Mouse (Mus musculus) myocyte (in vitro differentiated cells): ENCODE data around the gene Mylk2. TPM values are rescaled to one million over a fixed set of nuclear protein-coding genes. Genes with fewer than 3 reads are reported as not detected.

Source experiments
- H3K27me3 ChIP-seq: one replicate; pipeline ENCODE4 v1.6.1; 2011; ENCODE audit not compliant: control insufficient read depth, insufficient read depth, insufficient read length
- H3K36me3 ChIP-seq: one replicate; pipeline ENCODE4 v1.6.1; 2011; ENCODE audit not compliant: control insufficient read depth, insufficient read depth
- H3K4me2 ChIP-seq: one replicate; pipeline ENCODE4 v1.6.1; 2011; ENCODE audit warnings: low read depth, control low read depth
- H3K4me3 ChIP-seq: one replicate; pipeline ENCODE4 v1.5.1; 2011; ENCODE audit warnings: mild to moderate bottlenecking, control low read depth, moderate library complexity
- H3K79me2 ChIP-seq: one replicate; pipeline ENCODE4 v1.6.1; 2011; ENCODE audit not compliant: control insufficient read depth, insufficient read depth
- H3ac ChIP-seq: one replicate; pipeline ENCODE4 v1.6.1; 2011; ENCODE audit not compliant: control insufficient read depth, insufficient read length
- CEBPB ChIP-seq: IDR thresholded peaks from 2 replicates; pipeline ENCODE4 v1.6.1; 2011; ENCODE audit warnings: mild to moderate bottlenecking, moderate library complexity; ENCODE audit not compliant: poor library complexity, insufficient read depth, severe bottlenecking
- E2F4 ChIP-seq: IDR thresholded peaks from one replicate; pipeline ENCODE4 v1.6.1; 2011; ENCODE audit warnings: mild to moderate bottlenecking, control low read depth, moderate library complexity; ENCODE audit not compliant: insufficient read depth
- MAX ChIP-seq: IDR thresholded peaks from one replicate; pipeline ENCODE4 v1.6.1; 2011; ENCODE audit warnings: low read depth, mild to moderate bottlenecking, control low read depth
- MYOD1 ChIP-seq, 3 experiments: IDR thresholded peaks; one replicate each; pipeline ENCODE4 v1.6.1; 2011; ENCODE audit warnings: control low read depth in 2 of 3, low read depth in 2 of 3, mild to moderate bottlenecking in 2 of 3, moderate library complexity in 1 of 3; ENCODE audit not compliant: insufficient read length in 2 of 3, control insufficient read depth in 1 of 3
- MYOG ChIP-seq, 3 experiments: IDR thresholded peaks; one replicate each; pipeline ENCODE4 v1.6.1; 2011; ENCODE audit warnings: control low read depth in 2 of 3, low read depth in 2 of 3, mild to moderate bottlenecking in 2 of 3; ENCODE audit not compliant: insufficient read length in 2 of 3, control insufficient read depth in 1 of 3, insufficient read depth in 1 of 3
- POLR2A ChIP-seq: IDR thresholded peaks from one replicate; pipeline ENCODE4 v1.6.1; 2011; ENCODE audit warnings: low read depth, mild to moderate bottlenecking, control low read depth, moderate library complexity; ENCODE audit not compliant: insufficient read length
- POLR2AphosphoS2 ChIP-seq: IDR thresholded peaks from one replicate; pipeline ENCODE4 v1.6.1; 2011; ENCODE audit warnings: low read depth, control low read depth; ENCODE audit not compliant: insufficient read length
- REST ChIP-seq: IDR thresholded peaks from one replicate; pipeline ENCODE4 v1.6.1; 2011; ENCODE audit warnings: mild to moderate bottlenecking, control low read depth, moderate library complexity; ENCODE audit not compliant: insufficient read depth, insufficient read length
- SRF ChIP-seq: IDR thresholded peaks from one replicate; pipeline ENCODE4 v1.6.1; 2011; ENCODE audit warnings: low read depth; ENCODE audit not compliant: control insufficient read depth, insufficient read length
- TCF12 ChIP-seq: IDR thresholded peaks from one replicate; pipeline ENCODE4 v1.6.1; 2011; ENCODE audit warnings: mild to moderate bottlenecking, control low read depth; ENCODE audit not compliant: poor library complexity, insufficient read depth, severe bottlenecking
- TCF3 ChIP-seq: IDR thresholded peaks from one replicate; pipeline ENCODE4 v1.6.1; 2011; ENCODE audit warnings: low read depth, control low read depth; ENCODE audit not compliant: insufficient read length
- USF1 ChIP-seq: IDR thresholded peaks from one replicate; pipeline ENCODE4 v1.6.1; 2011; ENCODE audit warnings: low read depth, mild to moderate bottlenecking, control low read depth, moderate library complexity
- polyA plus RNA-seq: library from polyadenylated mRNA; unstranded; fragments of >200 nt; fragmentation: generic; extraction: Trizol; gene quantifications from one replicate; pipeline ENCODE4 v1.2.1, GENCODE M21; 2012; ENCODE audit warnings: missing spikeins

Mylk2 gene
- polyA plus RNA-seq, 1 experiment, result 8.2 TPM

DNA sequence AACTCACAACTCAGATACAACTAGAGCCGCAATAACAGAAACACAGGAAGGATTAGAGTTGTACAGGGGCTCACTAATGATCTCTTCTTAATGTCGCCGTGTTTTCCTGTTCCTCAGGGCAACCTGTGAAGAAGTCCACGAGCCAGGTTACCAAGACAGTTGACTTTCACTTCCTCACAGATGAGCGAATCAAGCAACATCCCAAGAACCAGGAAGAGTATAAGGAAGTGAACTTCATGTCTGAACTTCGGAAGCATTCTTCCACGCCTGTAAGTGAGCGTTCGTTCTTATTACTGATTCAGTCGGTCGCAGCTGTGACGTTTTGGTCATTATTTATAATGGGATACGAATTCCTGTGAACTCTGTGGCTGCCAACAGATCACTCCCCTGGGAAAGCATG lies 30.3 kb upstream of the Mylk2 start:
- no peak for TF ChIP-seq TCF3
- TF ChIP-seq CEBPB, result no peak
- TF ChIP-seq USF1, result no peak
- TF ChIP-seq E2F4, result no peak
- no peak for TF ChIP-seq MYOD1 (IDR thresholded peaks at IDR 0.05; ENCODE audit: control insufficient read depth in 1 of 3, insufficient read length in 2 of 3, low read depth in 2 of 3)
- no peak for TF ChIP-seq POLR2A
- no peak for TF ChIP-seq MAX
- TF ChIP-seq MYOG (IDR thresholded peaks at IDR 0.05; ENCODE audit: control insufficient read depth in 1 of 3, insufficient read depth in 1 of 3, insufficient read length in 2 of 3, low read depth in 2 of 3), result no peak
- TF ChIP-seq SRF, result no peak
- TF ChIP-seq TCF12, result no peak
- no peak for TF ChIP-seq POLR2AphosphoS2
- no peak overlapping the region for H3K4me2 ChIP-seq
- H3K79me2 ChIP-seq, result no peaks in the 10 kb centered on the region
- no peaks in the 10 kb centered on the region for H3K27me3 ChIP-seq
- no peak overlapping the region for H3K4me3 ChIP-seq
- no peak overlapping the region for H3ac ChIP-seq
- H3K36me3 ChIP-seq, result peaks cover 73% of the 10 kb centered on the region

DNA sequence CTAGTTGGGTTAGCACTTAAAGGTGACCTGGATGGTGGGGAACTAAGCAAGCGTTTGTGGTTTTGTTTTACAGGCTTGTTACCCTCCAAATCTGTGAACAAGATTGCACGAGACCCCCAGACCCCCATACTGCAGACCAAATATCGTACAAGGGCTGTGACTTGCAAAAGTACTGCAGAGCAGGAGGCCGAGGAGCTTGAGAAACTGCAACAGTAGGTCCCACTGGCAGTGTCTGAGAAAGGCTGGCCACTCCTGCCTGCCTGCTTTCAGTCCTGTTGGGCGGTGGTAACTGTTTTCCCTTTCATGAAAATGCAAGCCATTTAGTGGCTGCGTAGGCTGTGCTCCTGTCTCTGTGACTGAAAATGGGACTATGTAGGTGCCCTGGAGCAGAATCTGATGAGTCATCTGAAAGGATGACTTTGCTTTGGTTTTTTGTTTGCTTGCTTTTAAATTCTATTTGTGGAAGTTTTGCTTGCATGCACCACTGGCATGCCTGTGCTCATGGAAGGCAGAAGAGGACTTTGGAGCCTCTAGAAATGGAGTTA lies 27.0 kb upstream of the Mylk2 start:
- H3K4me3 ChIP-seq, result no peak overlapping the region
- no peaks in the 10 kb centered on the region for H3K79me2 ChIP-seq
- H3K27me3 ChIP-seq, result no peaks in the 10 kb centered on the region
- H3K36me3 ChIP-seq, result peaks cover 87% of the 10 kb centered on the region
- no peak for TF ChIP-seq TCF3
- H3K4me2 ChIP-seq, result no peak overlapping the region
- H3ac ChIP-seq, result no peak overlapping the region

DNA sequence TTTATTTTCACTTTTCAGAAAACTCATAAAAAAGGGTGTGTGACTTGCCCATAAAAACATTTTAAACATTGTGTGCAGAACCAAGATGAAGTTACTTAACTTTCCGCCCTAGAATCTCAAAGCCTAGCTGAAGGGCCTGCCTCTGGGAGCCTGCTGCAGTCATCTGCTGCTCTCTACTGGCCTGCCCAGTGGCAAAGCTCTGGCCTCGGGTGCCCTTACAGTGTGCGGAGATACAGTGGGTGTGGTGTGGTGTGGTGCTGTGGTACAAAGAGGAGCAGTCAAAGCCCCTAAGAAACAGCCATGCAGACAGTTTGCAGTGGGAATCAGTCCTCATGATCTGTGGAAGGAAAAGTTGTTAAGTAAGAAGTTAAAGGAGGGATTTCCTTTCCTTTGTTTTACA lies 23.9 kb upstream of the Mylk2 start:
- Histone ChIP-seq H3K4me3 (no peak overlapping the region), H3K36me3 (peaks cover 68% of the 10 kb centered on the region), H3K27me3 (no peaks in the 10 kb centered on the region), H3K4me2 (no peak overlapping the region), H3ac (no peak overlapping the region), H3K79me2 (no peaks in the 10 kb centered on the region)
- no peak for TF ChIP-seq E2F4
- no peak for TF ChIP-seq CEBPB
- TF ChIP-seq POLR2AphosphoS2, result no peak
- no peak for TF ChIP-seq TCF12
- TF ChIP-seq MYOG (IDR thresholded peaks at IDR 0.05; ENCODE audit: control insufficient read depth in 1 of 3, insufficient read depth in 1 of 3, insufficient read length in 2 of 3, low read depth in 2 of 3), result no peak
- no peak for TF ChIP-seq MYOD1 (IDR thresholded peaks at IDR 0.05; ENCODE audit: control insufficient read depth in 1 of 3, insufficient read length in 2 of 3, low read depth in 2 of 3)
- no peak for TF ChIP-seq MAX
- TF ChIP-seq REST, result no peak
- TF ChIP-seq SRF, result no peak
- TF ChIP-seq USF1, result no peak
- no peak for TF ChIP-seq TCF3
- TF ChIP-seq POLR2A, result no peak

DNA sequence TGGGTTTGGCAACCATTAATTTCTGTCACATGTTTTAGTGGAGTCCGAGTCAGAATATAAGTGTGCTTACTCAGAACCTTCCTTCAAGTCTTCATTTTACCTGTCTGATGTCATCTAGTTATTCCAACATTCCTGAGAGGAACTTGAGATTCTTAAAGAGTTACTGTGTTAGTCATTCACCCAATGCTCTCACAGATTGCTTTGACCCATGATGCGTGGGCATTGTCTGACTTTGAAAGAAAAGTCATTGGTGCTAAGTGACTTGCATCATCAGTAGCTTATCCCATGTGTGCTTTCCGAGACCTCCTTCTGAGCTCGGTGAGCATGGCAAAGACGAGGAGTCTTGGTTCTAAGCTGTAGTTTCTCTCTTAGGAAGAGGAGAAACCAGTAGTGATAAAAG lies 22.4 kb upstream of the Mylk2 start:
- no peaks in the 10 kb centered on the region for H3K79me2 ChIP-seq
- H3ac ChIP-seq, result no peak overlapping the region
- H3K4me3 ChIP-seq, result no peak overlapping the region
- H3K27me3 ChIP-seq, result no peaks in the 10 kb centered on the region
- H3K4me2 ChIP-seq, result no peak overlapping the region
- peaks cover 66% of the 10 kb centered on the region for H3K36me3 ChIP-seq
- TF ChIP-seq REST (no peak), MYOD1 (IDR thresholded peaks at IDR 0.05; ENCODE audit: control insufficient read depth in 1 of 3, insufficient read length in 2 of 3, low read depth in 2 of 3) (no peak), MYOG (IDR thresholded peaks at IDR 0.05; ENCODE audit: control insufficient read depth in 1 of 3, insufficient read depth in 1 of 3, insufficient read length in 2 of 3, low read depth in 2 of 3) (no peak), E2F4 (no peak), TCF12 (no peak), POLR2A (no peak), USF1 (no peak), SRF (no peak), POLR2AphosphoS2 (no peak), TCF3 (no peak), MAX (no peak), CEBPB (no peak)

DNA sequence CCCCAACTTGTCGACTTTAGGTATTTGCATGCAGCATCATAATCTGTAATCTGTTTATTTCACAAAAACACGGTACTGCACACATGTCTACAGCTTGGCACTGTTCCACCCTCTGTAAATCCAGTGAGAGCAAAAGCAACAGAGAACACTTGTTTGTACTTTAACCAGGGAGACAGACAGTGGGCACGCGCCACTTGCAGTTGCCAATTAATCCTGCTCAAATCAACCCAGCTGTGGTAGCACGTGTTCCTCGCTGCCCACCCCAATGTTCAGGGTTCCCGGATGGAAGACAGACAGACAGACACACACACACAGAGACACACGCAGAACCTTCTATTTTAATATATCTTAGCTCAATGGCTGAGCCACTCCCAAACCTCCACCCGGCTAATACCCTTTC lies 15.3 kb upstream of the Mylk2 start:
- Histone ChIP-seq H3ac (no peak overlapping the region), H3K36me3 (peaks cover 28% of the 10 kb centered on the region), H3K79me2 (no peaks in the 10 kb centered on the region), H3K4me3 (no peak overlapping the region), H3K4me2 (no peak overlapping the region), H3K27me3 (no peaks in the 10 kb centered on the region)
- TF ChIP-seq REST (no peak), USF1 (no peak), SRF (no peak), MYOG (IDR thresholded peaks at IDR 0.05; ENCODE audit: control insufficient read depth in 1 of 3, insufficient read depth in 1 of 3, insufficient read length in 2 of 3, low read depth in 2 of 3) (no peak), POLR2A (no peak), CEBPB (no peak), POLR2AphosphoS2 (peak; percentile 52), TCF3 (no peak)
